Mouse (Mus musculus): ENCODE data around the gene Lrrc17. TPM values are rescaled to one million over a fixed set of nuclear protein-coding genes. Genes with fewer than 3 reads are reported as not detected.
A peak's percentile ranks its signal among the peaks of the same experiment; 100 is the strongest.

The Lrrc17 gene
- polyA plus RNA-seq (2015; fragmentation: Nextera tagmentation; extraction: Ambion mirVana): 8.4 and 11.2 TPM in 2 replicates

DNA sequence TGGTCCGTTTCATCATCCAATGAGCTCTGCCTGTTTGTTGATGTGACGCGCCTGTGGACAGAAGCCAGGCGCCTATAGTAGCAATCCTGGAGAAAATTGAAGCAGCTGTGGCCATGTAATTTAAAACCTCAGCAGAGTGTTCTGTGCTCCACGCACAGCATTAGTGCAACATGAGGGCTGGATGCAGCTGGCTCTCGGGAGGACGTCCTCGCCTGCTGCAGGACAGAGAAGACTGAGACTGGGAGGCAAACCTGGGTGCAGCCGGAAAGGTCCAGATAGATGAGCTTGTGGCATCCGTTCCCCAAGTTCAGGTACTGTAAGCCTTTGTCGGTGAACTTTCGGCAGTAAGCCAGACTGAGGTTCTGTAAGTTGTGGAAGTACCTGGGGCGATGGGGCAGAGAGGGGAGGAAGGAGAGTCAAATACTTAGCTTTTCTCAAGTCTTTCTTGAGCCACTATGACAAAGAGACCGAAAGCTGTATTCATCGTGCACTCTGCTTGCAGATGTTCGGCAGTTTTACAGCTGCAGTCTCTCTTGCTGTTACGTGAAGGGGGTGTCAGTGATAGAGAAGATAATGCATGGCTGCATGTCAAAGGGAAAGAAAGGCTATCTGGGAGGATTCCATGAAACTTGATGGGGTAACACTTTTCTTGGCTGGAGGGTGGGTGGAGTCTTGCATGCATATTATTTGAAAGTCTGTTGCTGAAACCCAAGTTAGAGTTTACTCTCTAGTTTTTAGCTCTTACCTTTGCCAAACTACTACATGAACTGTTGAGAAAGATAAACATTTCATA is at the start of gene Lrrc17:
TSS of gene Lrrc17 (plus strand) at position 151 of the 793 bp plus-strand sequence.
- Histone ChIP-seq H3K9me3 (no peaks in the 10 kb centered on the region), H3K4me1 (replicated peaks) (peaks cover 6% of the 10 kb centered on the region), H3K4me2 (peak within 1 kb of the TSS; percentile 18), H3K9ac (0 out of 2 replicates have a peak within 1 kb of the TSS, but pooled peaks have one; percentile 25), H3K27ac (peak within 1 kb of the TSS; percentile 13; the same call in 1 of the 2 replicates), H3K27me3 (no peaks in the 10 kb centered on the region), H3K36me3 (no peaks in the 10 kb centered on the region), H3K4me3 (peak within 1 kb of the TSS; percentile 11; the same call in 1 of the 2 replicates)
- 56% methylated on average over 17 of the region's 17 CpGs for WGBS
- ATAC-seq (ENCODE audit: low FRiP score): no peak; the same call in 1 of the 2 replicates

DNA sequence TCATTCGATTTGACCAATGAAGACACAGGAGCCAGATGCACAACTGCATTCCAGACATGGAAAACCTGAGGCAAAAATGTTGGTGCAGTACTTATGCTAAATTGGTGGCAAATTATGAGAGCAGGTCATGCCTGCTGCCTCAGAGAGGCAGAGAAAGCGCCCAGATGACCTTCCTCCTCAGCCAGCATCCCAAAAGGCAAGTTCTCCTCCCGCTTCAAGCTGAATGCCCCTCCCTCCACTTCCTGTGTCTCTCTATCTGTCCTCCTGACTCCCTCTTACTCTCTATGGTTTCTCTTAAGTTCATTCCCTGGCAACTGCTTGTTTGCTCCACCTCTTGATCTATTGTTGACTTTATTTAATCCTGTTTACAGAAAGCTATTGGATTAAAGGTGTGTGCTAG is 48.6 kb upstream of the Lrrc17 start:
- no peak overlapping the region for H3K9ac ChIP-seq
- no peak for ATAC-seq (ENCODE audit: low FRiP score)
- 67% methylated on average over 3 of the region's 3 CpGs for WGBS
- H3K4me2 ChIP-seq: no peak overlapping the region
- H3K27me3 ChIP-seq: no peaks in the 10 kb centered on the region
- no peak overlapping the region for H3K4me3 ChIP-seq
- no peak overlapping the region for H3K27ac ChIP-seq
- peaks cover 4% of the 10 kb centered on the region; the same call in 1 of the 2 replicates for H3K4me1 ChIP-seq (replicated peaks)
- H3K9me3 ChIP-seq: no peaks in the 10 kb centered on the region
- no peaks in the 10 kb centered on the region for H3K36me3 ChIP-seq

DNA sequence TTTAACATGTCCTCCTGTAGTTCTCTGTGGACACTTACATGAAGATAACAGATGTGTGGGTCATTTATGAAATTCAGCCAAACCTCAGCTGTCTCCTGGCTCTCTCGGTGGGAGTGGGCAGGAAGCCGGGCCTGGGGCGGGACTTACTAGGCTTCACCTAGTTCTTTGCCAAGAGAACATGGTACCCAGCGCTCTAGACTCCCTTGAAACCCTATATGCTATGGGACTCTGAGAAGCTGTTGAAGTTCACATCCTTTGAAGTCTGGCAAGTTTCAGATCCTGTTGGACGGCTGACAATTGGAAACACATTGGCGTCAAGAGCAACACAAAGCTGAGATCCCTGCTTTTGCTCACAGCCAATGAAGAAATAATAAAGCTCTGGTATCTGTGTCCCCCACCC is 47.0 kb upstream of the Lrrc17 start:
- Histone ChIP-seq H3K4me1 (replicated peaks) (peaks cover 2% of the 10 kb centered on the region; the same call in 1 of the 2 replicates), H3K4me3 (no peak overlapping the region), H3K27ac (no peak overlapping the region), H3K27me3 (no peaks in the 10 kb centered on the region), H3K36me3 (no peaks in the 10 kb centered on the region), H3K9me3 (no peaks in the 10 kb centered on the region), H3K9ac (no peak overlapping the region), H3K4me2 (no peak overlapping the region)
- no peak for ATAC-seq (ENCODE audit: low FRiP score)
- 81% methylated on average over 6 of the region's 6 CpGs for WGBS

DNA sequence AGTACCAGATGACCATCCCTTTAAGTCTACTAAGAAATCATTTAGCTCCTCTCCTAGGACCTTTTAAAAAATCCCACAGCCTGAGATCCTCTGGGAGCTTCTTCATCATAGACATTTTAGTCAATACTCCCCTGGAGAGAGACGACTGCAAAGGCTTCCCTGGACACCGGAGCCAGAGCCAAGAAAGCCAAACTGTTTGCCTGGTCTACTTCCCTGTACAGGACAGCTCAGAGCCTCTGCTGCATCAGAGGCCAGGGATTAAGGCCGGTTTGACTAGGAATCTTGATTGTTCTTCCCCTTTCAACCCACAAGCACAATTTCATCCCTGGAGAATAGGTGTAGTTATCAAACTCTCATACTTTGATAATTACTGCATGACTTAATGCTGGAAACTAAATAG is 46.5 kb upstream of the Lrrc17 start:
- Histone ChIP-seq H3K4me1 (replicated peaks) (no peaks in the 10 kb centered on the region), H3K4me3 (no peak overlapping the region), H3K27me3 (no peaks in the 10 kb centered on the region), H3K36me3 (no peaks in the 10 kb centered on the region), H3K4me2 (no peak overlapping the region), H3K27ac (no peak overlapping the region), H3K9ac (no peak overlapping the region), H3K9me3 (no peaks in the 10 kb centered on the region)
- ATAC-seq (ENCODE audit: low FRiP score): no peak
- WGBS: 69% methylated on average over 3 of the region's 3 CpGs

DNA sequence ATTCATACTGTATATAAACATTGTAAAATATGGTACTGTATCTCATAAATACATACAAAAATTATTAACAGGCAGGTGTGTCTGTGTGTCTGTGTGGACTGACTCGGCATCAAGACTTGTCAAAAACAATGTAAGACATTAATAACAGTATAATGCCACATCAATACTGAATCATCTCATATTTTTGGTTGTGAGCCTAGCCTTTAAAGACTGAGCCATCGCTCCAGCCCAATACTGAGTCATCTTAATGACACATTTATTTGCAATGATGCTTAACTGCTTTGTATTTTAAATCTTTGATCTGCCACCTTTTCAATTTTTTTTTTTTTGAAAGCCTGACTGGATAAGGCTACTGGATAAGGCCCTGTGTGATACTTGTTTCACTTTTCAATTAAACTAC is 44.9 kb upstream of the Lrrc17 start:
- no peak overlapping the region for H3K4me3 ChIP-seq
- H3K9me3 ChIP-seq: no peaks in the 10 kb centered on the region
- no peak for ATAC-seq (ENCODE audit: low FRiP score)
- H3K4me2 ChIP-seq: no peak overlapping the region
- H3K27me3 ChIP-seq: no peaks in the 10 kb centered on the region
- H3K9ac ChIP-seq: no peak overlapping the region
- H3K36me3 ChIP-seq: no peaks in the 10 kb centered on the region
- no peak overlapping the region for H3K27ac ChIP-seq
- 94% methylated on average over 2 of the region's 2 CpGs for WGBS
- no peaks in the 10 kb centered on the region for H3K4me1 ChIP-seq (replicated peaks)

DNA sequence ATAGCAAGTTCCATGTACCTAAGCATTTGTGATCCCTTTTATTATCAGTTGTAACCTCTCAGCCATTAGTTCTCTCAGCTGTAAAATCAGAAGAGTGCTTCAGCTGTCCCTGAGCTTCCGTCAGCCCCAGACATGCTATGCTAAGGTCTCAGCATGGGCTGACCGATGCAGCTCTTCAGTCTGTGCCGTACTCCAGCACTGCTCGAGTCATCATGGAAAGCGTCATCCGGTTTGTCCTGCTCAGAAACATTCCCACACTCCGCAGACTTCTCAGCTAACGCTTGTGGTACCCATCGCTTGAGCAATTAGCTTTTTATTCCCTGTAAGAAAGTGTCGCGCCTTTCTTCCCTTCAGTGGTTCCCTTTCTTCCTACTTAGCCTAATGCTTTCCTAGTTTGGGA is 44.4 kb upstream of the Lrrc17 start:
- H3K4me3 ChIP-seq: no peak overlapping the region
- no peaks in the 10 kb centered on the region for H3K9me3 ChIP-seq
- no peak for ATAC-seq (ENCODE audit: low FRiP score)
- H3K9ac ChIP-seq: no peak overlapping the region
- no peaks in the 10 kb centered on the region for H3K36me3 ChIP-seq
- H3K27ac ChIP-seq: no peak overlapping the region
- no peak overlapping the region for H3K4me2 ChIP-seq
- H3K4me1 ChIP-seq (replicated peaks): no peaks in the 10 kb centered on the region
- H3K27me3 ChIP-seq: no peaks in the 10 kb centered on the region
- 83% methylated on average over 11 of the region's 11 CpGs for WGBS

DNA sequence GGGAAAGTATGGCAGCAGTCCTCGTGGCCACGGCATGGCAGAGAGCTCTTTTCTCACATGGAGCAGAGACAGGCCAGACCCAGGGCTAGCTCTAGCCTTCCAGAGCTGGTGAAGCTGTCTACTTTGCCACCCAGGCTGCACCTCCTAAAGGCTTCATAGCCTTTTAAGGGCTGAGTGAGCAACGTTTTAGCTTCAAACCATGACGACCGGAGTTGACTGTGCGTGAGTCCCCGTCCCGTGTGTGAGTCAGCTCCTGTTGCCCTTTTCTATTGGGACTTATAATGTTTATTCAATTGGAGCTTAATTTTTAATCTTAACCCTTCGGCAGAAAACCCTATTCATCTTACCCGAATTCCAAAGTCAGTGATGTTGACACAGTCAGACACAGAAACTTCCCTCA is 43.2 kb upstream of the Lrrc17 start:
- Histone ChIP-seq H3K27me3 (no peaks in the 10 kb centered on the region), H3K9ac (no peak overlapping the region), H3K27ac (no peak overlapping the region), H3K9me3 (no peaks in the 10 kb centered on the region), H3K4me3 (no peak overlapping the region), H3K36me3 (no peaks in the 10 kb centered on the region), H3K4me1 (replicated peaks) (no peaks in the 10 kb centered on the region), H3K4me2 (no peak overlapping the region)
- no peak for ATAC-seq (ENCODE audit: low FRiP score)
- 80% methylated on average over 10 of the region's 10 CpGs for WGBS

DNA sequence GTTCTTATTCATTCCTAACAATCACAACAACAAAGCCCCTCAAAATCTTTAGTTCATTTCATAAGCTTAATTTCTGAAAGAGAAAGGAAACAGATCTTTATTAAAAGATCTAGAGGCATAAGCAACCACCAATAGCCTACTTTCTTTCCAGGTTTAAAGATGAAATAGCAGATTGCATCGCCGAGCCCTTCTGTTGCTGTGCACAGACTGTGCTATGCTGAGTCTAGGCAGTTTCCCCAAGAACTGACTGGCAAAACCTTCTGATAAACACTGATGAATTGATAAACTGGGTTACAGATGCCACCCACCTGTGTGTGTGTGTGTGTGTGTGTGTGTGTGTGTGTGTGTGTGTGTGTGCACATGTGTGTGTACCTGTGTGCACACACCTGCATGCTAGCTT is 42.4 kb upstream of the Lrrc17 start:
- Histone ChIP-seq H3K27me3 (no peaks in the 10 kb centered on the region), H3K27ac (no peak overlapping the region), H3K4me2 (no peak overlapping the region), H3K9ac (no peak overlapping the region), H3K4me3 (no peak overlapping the region), H3K4me1 (replicated peaks) (no peaks in the 10 kb centered on the region), H3K36me3 (no peaks in the 10 kb centered on the region), H3K9me3 (no peaks in the 10 kb centered on the region)
- WGBS: 89% methylated on average over 2 of the region's 2 CpGs
- ATAC-seq (ENCODE audit: low FRiP score): no peak

DNA sequence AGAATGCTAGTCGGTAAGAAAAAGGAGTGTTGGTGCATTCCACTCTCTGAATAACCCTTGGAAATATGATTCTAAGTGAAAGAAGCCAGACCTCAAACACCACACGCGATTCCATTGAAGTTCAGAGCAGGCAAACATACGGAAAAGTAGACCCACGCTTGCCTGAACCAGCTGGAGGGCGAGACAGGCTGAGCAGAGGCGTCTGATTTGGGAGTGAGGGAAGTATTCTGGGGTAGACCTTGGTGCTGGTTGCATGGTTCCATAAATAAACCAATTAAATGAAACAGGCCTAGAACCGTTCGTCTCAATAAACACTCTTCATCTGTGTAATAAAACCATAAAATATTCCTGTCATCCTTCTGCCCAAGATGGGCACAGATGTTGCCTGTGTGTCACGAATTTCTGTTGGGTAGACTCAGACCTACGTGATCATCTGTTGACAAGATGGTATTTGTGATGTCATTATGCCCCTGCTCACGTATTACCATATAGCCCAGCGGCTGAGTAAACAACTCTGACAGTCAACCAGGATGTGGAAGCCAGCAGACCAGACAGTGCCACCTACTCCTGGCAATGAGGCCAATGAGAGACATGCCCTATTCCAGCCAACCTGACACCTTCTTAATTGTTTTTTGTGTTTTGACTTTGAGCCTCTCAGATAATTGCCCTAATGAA is 40.3 kb upstream of the Lrrc17 start:
- 88% methylated on average over 13 of the region's 13 CpGs for WGBS
- H3K4me2 ChIP-seq: no peak overlapping the region
- H3K4me3 ChIP-seq: no peak overlapping the region
- H3K27ac ChIP-seq: no peak overlapping the region
- H3K36me3 ChIP-seq: no peaks in the 10 kb centered on the region
- no peaks in the 10 kb centered on the region for H3K4me1 ChIP-seq (replicated peaks)
- H3K9ac ChIP-seq: no peak overlapping the region
- no peak for ATAC-seq (ENCODE audit: low FRiP score)
- no peaks in the 10 kb centered on the region for H3K9me3 ChIP-seq
- no peaks in the 10 kb centered on the region for H3K27me3 ChIP-seq

DNA sequence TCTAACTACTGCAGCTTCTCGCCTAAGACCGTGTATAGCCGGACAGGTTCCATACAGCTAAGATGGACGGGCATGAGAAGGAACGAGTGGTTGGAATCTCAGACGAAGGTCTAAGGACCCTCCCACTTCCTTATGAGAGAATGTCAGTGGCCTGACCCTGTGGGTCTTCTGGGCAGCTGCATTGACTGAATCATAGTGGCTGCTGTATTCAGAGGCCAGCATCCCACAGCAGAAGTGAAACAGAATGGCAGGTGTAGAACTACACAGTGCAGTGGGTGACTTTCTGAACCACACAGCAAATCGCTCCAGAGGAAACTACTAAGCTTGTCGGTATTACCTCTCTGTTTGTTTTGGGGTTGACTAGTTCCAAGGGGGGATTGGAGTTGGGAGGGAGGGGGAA is 38.2 kb upstream of the Lrrc17 start:
- WGBS: 85% methylated on average over 8 of the region's 8 CpGs
- Histone ChIP-seq H3K4me2 (no peak overlapping the region), H3K9me3 (no peaks in the 10 kb centered on the region), H3K9ac (no peak overlapping the region), H3K27me3 (no peaks in the 10 kb centered on the region), H3K4me1 (replicated peaks) (no peaks in the 10 kb centered on the region), H3K36me3 (no peaks in the 10 kb centered on the region), H3K4me3 (no peak overlapping the region), H3K27ac (no peak overlapping the region)
- ATAC-seq (ENCODE audit: low FRiP score): no peak

DNA sequence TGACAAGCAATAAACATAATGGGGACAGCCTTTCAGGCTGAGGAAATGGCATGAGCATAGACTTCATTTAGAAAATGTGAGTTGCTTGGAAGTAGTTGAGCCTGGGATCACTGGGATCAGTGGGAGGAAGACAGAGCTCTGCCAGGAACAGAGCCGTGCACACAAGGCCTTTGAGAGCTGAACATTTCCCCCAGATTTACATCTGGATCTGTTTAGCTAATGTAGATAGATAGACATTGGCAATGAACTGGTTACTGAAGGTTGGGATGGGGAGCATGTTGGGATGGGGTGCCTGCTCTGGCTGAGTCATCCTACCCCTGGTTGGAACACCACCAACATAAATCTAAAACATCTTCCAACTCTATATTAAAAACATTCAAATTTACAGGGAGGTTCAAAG is 36.5 kb upstream of the Lrrc17 start:
- no peak for ATAC-seq (ENCODE audit: low FRiP score)
- no peak overlapping the region for H3K4me2 ChIP-seq
- H3K27me3 ChIP-seq: no peaks in the 10 kb centered on the region
- H3K4me1 ChIP-seq (replicated peaks): no peaks in the 10 kb centered on the region
- no peak overlapping the region for H3K27ac ChIP-seq
- 85% methylated on average over 1 of the region's 1 CpGs for WGBS
- H3K9ac ChIP-seq: no peak overlapping the region
- no peak overlapping the region for H3K4me3 ChIP-seq
- no peaks in the 10 kb centered on the region for H3K36me3 ChIP-seq
- no peaks in the 10 kb centered on the region for H3K9me3 ChIP-seq

DNA sequence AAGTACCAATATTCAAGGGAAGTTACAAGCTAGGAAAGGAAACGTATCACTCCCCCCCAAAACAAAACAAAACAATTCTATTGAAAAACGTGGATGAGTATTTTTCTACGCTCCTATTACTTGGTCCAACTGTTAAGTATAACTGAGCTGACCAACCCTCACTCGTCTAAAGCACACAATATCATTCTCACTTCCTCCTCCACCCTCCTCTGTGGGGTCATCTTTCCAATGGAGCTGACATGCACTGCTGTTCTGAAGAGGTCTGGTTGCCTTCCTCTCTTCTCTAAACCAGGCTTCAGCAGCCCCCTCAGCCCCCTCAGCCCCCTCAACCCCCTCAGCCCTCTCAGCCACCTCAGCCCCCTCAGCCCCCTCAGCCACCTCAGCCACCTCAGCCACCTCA is 33.6 kb upstream of the Lrrc17 start:
- no peaks in the 10 kb centered on the region for H3K36me3 ChIP-seq
- 75% methylated on average over 4 of the region's 4 CpGs for WGBS

DNA sequence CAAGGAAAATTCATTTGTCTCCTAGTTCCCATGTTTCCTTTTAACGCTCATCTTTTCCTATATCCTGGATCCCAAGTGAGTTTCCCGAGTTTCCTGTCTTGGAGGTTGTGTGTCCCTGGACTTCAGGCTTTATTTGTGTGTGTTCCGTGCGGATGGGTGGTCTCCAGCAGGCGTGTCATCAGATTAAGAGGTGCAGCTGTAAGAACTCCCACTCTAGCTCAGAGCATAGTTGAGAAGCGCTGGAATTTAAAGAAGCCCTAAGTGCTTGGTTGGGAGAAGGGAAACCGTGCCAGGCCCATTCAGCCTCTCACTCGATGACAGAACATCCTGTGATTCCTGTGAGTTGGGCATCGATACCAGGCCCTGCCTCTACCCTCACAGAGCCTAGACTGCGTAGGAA is 30.0 kb upstream of the Lrrc17 start:
- Histone ChIP-seq H3K9me3 (no peaks in the 10 kb centered on the region), H3K36me3 (no peaks in the 10 kb centered on the region), H3K9ac (no peak overlapping the region), H3K4me1 (replicated peaks) (no peaks in the 10 kb centered on the region), H3K4me3 (no peak overlapping the region), H3K27me3 (no peaks in the 10 kb centered on the region), H3K27ac (no peak overlapping the region), H3K4me2 (no peak overlapping the region)
- no peak for ATAC-seq (ENCODE audit: low FRiP score)
- 71% methylated on average over 10 of the region's 10 CpGs for WGBS

More for the DNA sequence above, 33.6 kb upstream of the Lrrc17 start:
- Histone ChIP-seq H3K4me1 (replicated peaks) (no peaks in the 10 kb centered on the region), H3K27ac (no peak overlapping the region), H3K27me3 (no peaks in the 10 kb centered on the region), H3K9me3 (no peaks in the 10 kb centered on the region), H3K4me2 (no peak overlapping the region), H3K4me3 (no peak overlapping the region), H3K9ac (no peak overlapping the region)
- ATAC-seq (ENCODE audit: low FRiP score): no peak
